Mouse (Mus musculus): ENCODE measurements around the gene Gm17581.
"Not testable (repeated sequence)": the region's sequence is repeated elsewhere in the genome, so short reads cannot be mapped to it uniquely, and the experiment has no call there.

Gene Gm17581

DNA sequence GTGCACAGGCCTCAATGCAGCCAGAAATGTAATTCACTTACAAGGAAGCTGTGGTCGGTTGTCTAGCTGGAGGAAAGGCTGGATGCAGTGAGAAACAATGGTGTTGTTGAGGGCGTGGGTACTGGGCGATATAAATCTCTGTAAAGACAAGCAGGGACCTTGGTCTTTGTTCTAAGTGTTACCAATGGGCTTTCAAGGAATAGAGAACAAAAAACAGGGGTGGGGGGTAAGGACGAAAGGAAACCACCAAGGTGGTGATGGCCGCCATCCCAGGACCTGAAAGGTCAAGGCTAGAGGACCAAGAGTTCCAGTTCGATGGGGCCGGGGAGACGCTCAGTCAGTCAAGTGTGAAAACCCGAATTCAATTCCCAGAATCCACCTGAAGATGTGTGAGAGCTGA lies 2.1 kb upstream of the Gm17581 start:
- no peak for DNase-seq (ENCODE audit: low read depth)

DNA sequence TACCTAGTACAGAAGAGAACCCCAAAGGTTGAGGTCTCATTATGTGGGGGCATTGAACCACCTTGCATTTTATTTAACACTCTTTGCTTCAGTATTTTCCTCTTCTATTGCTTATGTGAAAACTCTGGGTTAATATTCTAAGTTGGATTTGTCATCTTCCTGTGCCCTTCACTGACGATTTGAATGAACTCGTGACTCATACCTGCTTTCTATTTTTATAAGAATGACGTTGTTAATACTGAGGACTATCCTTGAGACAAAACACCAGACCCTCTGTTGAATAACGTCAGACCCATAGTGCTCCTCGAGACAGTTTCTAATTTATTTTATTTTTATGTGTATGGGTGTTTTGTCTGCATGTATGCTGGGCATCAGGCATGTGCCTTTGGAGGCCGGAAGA lies 1.3 kb upstream of the Gm17581 start:
- DNase-seq (ENCODE audit: low read depth) = peak; percentile 81

DNA sequence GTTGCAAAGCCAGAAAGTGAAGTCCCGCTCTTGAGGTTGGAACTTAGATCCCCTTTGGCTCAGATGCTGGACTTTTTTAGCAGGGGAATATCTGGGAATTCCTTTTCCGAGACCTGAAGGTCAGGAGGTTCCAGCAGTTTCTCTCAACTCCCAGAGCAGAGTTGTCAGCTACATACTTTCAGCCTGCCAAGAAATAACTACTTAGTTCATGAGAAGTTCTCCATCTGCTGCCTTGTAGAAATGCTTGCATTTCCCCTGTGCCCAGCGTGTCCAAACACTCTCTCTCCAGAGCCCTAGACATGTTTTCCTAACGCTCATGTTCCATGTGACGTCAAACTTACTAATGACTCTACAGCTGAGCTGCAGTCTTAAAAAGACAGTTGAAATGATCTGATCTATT lies 586 bp downstream of the Gm17581 start:
- no peak for DNase-seq (ENCODE audit: low read depth)

DNA sequence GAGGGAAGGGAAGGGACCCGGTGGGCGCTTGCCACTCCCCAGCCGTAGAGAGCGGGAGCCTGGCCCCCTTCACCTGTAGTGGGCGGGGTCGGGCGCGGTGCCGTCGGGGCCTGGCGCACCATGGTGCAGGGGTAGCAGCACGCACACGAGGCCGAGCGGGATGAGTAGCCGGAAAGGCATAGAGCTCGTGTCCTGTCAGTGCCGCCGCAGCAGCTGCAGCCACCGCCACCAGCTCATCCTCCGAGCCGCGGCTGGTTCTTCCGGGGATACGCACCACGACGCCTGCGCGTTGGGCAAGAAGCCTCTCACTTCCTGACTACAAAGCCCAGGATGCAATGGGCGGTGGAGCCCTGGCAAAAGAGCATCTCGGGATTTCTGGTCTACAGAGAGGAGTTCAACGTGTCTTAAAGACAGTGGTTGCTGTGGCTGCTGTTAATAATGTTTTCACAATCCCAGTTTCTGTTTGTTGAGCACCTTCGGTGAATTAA lies 6.5 kb downstream of the Gm17581 start, which contains the start of gene Edem2:
Edem2 (minus strand) TSS at position 318 of the 488 bp plus-strand sequence.
- DNase-seq (ENCODE audit: low read depth) = peak; percentile 94

DNA sequence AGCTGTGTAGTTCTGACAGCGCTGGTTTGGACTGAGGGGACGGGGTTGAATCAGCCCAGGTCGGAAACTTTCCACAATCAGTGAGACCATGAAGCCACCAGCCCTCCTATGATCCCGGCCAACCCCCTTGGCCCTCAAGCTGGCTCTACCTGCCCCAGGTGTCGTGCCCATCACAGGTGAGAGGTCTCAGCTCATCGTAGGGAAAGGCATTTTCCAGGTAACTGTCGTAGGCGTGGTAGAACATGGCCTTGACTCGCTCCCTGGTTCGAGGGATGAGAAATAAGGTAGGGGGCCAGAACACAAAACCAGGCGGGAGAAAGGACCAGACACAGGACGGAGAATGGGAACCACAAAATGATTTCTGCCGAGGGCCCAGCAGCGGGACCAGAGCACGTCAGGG lies 6.9 kb downstream of the Gm17581 start:
- no peak for DNase-seq (ENCODE audit: low read depth)

DNA sequence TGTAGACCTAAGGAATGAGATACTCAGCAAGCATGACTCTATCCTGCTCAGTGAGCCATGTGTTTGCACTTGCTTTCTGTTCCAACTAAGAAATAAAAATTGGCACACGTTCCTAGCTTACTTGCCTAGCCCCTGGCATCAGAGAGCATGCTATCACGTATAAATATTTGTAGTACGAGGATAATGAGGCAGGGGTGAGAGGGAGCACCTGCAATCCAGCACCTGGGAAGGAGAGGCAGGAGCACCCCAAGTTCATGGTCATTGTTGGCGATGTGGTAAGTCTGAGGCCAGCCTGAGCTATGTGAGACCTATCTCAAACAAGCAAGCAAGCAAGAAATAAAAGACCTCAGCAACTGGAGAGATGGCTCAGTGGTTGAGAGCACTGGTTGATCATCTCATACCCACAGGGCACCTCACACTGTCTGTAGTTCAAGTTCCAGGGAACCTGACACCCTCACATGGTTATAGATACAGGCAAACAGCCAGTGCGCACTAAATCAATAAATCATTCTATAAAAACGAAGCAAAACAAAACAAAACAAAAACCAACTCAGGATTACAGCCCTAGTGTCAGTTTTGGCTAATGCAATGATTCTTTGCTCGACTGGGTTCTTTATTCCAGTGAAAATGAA lies 7.8 kb downstream of the Gm17581 start:
- DNase-seq (ENCODE audit: low read depth) = no peak

DNA sequence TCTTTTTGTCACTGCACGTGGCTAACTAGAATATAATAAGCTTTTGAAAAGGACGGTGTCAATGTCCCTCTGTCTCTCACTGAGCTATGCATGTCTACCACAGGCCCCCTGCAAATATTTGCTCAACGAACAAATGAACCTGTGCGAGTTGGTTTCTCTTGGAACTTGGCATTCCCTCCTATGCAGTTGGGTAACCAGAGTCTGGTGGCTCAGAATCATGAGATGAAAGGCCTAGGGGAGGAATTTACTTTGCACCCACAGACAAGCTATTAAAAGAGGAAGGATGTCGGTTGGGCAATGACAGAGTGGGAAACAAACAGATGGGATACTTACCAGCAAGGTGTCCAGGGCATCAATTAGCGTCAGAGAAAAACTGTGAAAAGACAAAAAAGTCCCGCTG lies 9.4 kb downstream of the Gm17581 start:
- DNase-seq (ENCODE audit: low read depth) = peak; percentile 44

DNA sequence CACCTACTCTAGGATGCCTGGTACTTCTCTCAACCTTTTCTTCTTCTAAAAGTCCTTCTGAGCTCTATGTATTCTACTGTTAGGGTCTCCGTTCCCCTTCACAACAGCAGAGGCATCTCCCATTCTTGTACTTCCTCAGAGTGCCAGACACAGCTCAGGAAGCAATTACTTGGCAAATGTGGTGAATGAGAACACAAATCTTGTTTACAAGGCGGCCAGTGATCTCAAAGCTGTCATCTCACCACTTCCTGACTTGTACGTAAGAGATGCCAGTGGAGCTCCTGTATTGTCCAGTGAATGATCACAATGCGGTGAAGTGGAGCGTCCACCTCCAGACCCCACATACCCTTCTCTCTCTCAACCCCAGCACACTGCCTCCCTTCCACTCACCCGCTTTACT lies 11.1 kb downstream of the Gm17581 start:
- DNase-seq (ENCODE audit: low read depth) = peak; percentile 77

DNA sequence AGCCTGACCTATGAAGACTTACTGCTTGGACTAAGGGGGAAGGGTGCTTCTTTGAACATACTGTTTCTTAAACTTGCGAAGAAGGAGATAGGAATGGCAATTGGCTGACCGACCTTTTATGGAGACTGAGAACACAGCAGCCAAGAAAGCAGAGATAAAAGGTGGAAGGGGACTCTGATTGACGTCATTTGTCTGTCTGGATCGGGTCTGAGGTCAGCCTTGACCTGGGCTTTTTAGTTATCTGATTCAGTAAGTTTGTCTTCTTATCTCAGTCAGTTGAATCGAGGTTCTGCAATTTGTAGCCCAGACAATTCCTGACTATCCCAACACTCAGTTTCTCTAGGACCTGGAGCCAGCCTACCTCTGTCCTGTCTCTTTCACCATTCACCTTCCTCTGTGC lies 11.6 kb downstream of the Gm17581 start:
- DNase-seq (ENCODE audit: low read depth) = no peak

DNA sequence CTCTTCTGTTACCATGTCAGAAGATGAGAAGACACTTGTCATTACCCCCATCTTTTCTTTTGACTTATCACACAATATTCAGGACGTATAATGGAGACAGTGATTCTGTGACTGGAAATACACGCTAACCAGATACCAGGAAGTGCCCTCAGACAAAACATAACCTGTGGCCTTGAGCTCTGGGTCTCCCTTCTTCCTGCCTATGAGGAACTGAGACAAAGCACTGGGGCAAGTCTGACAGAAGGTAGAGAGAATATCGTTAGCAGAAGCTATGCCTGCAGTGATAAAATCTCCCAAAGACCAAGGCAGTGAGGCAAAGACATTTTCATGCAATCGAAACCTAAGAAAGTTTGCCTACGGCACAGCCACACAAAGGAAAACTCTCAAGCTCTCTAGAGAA lies 15.1 kb downstream of the Gm17581 start:
- DNase-seq (ENCODE audit: low read depth) = peak; percentile 26

DNA sequence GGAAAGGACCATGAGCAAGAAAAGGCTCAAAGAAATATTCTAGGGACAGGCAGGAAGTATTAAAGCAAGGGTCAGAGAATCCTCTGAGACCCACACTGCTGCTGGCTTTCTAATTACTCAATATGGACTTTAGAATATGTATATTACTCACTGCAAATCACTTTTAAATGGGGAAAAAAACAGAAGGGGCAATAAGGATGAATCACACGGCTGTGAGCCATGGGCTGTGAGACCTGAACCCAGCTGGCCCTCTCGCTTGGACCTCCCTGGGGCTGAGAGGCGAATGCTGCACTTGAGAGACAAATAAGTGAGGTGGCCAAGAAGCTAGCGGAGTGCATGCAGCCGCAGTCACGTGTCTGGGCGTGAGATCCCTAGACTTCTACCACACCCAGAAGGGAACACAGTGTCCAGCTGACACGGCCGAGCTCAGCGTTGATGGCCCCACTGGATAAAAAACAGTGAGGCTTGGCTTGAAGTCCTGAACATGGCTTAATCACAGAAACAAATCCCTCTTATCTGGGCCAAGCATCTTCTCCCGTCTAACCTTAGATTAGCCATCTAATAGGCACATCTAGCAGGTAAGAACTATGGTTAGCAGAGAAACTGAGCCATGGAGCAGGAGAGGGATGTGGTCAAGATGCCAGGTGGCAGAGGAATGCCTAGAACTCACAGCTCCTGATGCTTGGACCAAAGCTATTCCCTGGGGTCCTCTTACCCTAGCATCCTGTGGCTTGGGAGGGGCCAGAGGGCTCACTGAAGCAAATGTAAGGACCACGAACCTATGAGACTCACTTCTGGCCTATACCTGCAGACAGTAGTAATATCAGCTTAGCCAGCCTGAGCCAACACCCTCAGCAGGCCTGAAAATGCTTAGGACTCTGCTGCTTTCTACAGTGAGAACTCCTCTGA lies 18.3 kb downstream of the Gm17581 start:
- no peak for DNase-seq (ENCODE audit: low read depth)

DNA sequence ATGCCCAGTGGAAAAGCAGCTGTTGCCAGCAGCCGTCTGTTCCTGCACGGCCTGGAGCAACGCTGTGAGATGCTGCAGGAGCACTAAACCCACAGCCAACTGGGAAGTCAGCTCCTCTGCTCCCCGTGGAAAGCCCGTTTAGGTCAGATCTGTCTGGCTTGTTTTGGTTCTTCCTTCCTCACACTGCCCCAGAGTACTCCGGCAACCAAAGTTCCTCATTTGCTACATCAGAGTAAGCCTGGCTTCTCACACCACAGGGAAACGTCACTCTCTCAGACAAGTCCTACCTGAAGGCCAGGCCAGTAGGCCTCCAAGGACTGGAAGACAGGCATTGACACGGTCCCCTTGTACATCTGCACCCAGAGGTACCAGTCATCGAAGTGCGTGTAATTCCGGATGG lies 25.1 kb downstream of the Gm17581 start:
- DNase-seq (ENCODE audit: low read depth) = no peak

DNA sequence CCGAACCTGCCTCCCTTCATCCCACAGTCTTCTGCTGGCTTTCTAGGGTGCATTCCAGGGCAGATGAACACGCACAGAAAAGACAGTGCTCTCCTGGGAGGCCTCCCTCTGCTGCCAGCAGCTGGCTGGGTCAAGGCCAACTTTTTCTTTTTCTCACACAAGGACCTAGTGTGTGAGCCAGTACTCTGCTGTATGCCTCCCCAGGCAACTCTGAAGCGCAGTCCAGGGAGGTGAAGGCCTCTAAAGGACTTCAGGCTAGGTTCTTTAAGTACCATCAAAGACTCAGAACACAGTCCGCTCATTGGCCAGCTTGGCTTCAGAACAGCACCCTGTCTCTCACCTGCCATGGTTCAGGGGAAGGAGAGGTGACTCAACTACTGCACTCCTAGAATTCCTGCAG lies 28.4 kb downstream of the Gm17581 start:
- no peak for DNase-seq (ENCODE audit: low read depth)

DNA sequence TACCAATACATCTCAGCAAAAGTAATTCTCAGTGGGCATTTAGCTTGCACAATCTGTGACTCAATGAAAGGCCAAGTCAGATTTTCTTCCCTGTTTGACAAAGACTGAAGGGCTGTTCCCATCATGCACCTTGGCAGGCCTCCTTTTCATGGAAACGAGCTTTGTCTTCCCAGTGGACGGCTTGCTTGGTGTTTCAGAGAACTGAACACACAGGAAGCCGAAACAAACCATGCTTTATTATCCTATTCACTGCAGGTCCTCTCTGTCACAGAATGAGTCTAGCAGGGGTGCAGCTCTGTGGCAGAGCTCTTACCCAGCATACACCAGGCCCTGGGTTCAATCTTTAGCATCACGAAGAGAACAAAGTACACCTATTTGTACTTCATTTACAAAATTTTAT lies 32.0 kb downstream of the Gm17581 start:
- DNase-seq (ENCODE audit: low read depth) = no peak

DNA sequence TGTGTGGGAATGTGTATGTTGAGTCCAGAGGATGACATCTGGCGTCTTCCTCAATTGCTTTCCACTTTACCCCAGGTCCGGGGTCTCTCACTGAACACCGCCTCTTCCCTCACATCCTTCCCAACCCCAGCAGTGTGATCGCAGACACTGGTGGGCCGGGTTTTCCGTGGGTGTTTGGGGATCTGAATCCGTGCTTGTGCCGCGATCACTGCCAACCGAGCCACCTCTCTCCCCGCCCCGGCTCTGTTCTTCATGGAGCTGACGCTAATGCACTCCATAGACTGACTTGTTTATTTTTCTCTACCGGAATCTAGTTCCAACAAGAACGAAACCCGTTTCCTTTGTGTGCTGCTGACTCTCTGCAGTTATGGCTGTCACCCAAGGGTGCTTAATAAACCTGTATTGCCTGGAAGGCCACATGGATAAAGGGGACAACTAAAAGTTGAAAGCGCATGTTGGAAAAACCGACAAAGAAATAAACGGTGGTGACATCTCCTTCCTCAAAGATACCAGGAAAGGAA lies 34.2 kb downstream of the Gm17581 start:
- no peak for DNase-seq (ENCODE audit: low read depth)

DNA sequence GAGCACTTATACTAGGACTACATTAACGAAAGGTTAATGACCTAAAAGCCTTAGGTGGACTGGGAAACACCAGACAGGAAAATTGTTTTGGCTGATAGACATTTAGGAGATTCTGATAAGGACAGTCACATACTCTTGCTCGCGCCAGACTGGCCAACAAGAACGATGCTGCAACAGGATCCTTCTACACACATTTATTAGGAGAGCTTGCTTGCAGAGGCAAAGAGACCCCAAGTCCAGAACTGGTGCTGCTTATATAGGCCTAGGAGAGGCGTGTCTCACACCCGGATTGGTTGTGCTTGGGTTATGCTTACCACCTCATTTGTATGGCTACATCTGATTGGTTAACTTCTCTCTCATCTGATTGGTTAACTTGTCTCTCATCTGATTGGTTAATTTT lies 37.2 kb downstream of the Gm17581 start:
- not testable (repeated sequence) for DNase-seq (ENCODE audit: low read depth)

DNA sequence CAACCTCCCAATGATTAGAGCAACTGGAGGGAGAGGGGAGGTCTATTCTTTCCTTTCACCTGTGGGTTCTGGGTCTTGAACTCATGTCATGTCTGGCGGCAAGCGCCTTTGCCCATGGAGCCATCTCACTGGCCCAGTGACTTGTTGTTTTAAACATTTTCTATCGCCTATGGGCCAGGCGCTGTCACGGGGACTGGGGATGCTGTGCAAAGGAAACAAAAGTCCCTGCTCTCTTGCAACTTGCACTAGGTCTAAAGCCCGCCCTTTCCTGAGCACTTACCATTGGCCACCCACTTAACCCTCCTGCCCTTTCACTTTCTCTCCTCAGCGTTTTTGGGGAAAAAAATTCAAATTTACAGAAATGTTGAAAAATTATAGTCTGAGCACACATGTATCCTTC lies 38.8 kb downstream of the Gm17581 start:
- DNase-seq (ENCODE audit: low read depth) = peak; percentile 79

DNA sequence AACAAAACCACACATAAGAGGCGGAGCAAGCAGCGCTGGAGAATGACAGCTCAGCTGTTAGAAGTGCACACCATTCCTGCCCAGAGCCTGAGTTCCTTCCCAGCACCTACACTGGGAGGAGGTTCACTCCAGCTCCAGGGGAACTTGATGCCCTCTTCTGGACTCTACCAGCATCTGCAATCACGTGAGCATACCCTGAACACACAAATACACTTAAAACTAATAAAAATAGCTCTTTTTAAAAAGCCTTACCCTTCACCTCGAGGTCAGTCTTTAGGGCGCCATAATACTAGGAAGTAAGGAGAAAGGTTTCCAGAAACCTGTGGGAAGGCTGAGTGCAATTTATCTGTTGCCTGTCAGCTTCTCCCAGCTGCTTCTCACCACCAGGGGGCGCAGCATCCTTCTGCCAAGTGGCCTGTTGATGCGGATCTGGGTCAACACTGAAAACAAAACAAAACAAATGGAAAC lies 39.5 kb downstream of the Gm17581 start:
- peak; percentile 91 for DNase-seq (ENCODE audit: low read depth)

DNA sequence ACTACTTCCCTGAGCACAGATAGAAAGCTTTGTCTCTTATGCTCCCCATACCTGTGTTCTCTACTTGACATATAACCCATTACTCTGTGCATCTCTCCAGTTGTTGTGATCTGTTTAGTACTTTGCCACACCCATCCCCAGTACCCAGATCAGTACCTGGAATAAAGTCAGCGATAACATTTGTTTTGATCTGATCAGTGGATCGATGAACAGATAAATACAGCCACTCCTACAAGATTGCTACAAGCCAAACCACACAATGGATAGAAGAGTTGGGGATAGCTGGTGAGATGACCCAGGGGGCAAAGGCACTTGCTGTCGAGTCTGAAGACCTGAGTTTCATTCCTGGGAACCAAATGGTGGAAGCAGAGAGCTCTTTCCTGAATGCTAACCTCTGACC lies 40.4 kb downstream of the Gm17581 start:
- DNase-seq (ENCODE audit: low read depth) = no peak

DNA sequence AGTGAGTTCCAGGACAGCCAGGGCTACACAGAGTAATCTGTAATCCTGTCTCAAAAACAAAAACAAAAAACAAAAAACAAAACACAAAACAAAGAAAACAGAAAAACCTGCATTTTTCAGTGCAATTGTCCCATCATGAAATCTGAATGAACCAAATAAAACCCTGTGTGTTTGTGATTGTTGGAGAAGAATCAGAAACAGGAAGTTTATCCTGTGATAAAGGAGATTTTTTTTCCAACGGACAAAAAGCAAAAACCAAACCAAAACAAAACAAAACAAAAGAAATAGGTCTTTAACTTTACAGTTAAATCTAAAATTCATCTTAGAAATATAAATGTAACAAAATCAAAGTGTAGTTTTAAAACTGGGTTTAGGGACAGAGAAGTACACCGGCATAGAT lies 41.1 kb downstream of the Gm17581 start:
- DNase-seq (ENCODE audit: low read depth) = no peak

DNA sequence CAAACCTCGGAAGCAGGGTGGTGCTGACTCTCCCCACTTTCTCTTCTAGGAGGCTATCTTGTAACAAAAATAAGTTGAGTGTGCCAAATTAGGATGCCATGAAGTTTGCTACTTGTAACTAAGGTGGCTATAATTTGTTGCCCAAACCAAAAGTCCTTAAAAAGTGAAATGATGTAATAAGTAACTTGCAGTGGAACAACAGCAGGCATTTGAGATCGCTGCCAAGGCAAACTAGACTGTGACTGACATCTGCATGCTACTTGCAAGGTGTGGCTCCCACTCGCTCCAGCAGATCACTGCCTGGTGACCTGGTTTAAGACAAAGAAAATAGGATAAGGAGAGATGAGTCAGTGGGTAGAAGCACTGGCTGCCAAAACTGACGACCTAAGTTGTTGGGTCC lies 42.5 kb downstream of the Gm17581 start:
- no peak for DNase-seq (ENCODE audit: low read depth)

DNA sequence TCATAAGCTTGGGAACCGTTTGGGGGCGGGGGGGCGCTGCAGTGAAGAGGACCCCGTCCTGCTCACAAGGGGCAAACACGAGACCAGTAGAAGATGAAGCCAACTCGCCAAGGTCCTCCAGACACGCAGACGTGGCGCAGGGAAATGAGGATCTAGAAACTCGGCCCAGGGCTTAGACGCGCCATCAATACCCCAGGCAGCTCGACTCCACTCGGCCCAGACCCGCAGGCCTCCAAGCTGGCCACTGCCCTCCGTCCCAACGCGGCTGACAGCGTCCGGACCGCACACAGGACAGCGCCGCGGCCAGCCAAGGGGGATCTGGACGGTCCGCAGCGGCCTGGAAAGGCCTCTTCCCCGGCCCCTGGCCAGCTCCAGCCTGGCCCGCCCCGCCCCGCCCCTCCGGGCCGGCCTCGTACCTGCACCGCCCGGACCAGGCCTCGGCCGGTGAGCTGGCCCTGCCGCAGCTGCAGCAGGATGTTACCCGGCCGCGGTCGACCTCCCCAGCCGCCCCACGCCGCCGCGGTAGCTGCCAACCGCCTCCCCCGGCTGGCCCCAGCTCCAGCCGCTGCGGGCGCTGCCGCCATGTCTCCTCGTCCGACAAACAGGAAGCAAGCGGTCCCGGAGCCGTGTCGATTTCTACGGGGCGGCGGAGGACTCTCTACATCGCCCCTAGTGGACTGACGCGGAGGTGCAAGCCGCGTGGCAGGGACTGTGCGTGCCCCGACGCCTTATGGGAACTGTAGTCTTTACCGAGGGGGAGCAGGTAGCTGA lies 43.8 kb downstream of the Gm17581 start, which contains the start of gene Trpc4ap:
Trpc4ap (minus strand) TSS at position 662 of the 771 bp plus-strand sequence.
- peak; percentile 91 for DNase-seq (ENCODE audit: low read depth)
